Mouse (Mus musculus) intestine, embryonic 15.5 days (tissue): ENCODE results near the gene Notum. TPM values are rescaled to one million over a fixed set of nuclear protein-coding genes. Genes with fewer than 3 reads are reported as not detected.

Experiments
- ATAC-seq: fragments of 200-750 bp; cut with Nextera tagmentation; 2 replicates; pipeline ENCODE4 v1.8.0; 2017; ENCODE audit warnings: moderate TSS enrichment, moderate library complexity
- H3K27ac ChIP-seq: fragments of 300-500 bp; sonication (generic); 2 replicates; pipeline ENCODE4 v1.5.1; 2015; ENCODE audit warnings: mild to moderate bottlenecking, inconsistent platforms
- H3K27me3 ChIP-seq: fragments of 300-500 bp; sonication (generic); replicated peaks from 2 replicates; pipeline ENCODE4 v1.6.1; 2015; ENCODE audit warnings: inconsistent platforms
- H3K36me3 ChIP-seq: fragments of 300-500 bp; sonication (generic); 2 replicates; pipeline ENCODE4 v1.6.1; 2015; ENCODE audit warnings: inconsistent platforms
- H3K4me1 ChIP-seq: fragments of 300-500 bp; sonication (generic); replicated peaks from 2 replicates; pipeline ENCODE4 v1.6.1; 2015; ENCODE audit warnings: inconsistent platforms
- H3K4me2 ChIP-seq: fragments of 300-500 bp; sonication (generic); replicated peaks from 2 replicates; pipeline ENCODE4 v1.6.1; 2015; ENCODE audit warnings: mild to moderate bottlenecking, inconsistent platforms
- H3K4me3 ChIP-seq: fragments of 300-500 bp; sonication (generic); replicated peaks from 2 replicates; pipeline ENCODE4 v1.5.1; 2015; ENCODE audit warnings: inconsistent platforms
- H3K9ac ChIP-seq: fragments of 300-500 bp; sonication (generic); 2 replicates; pipeline ENCODE4 v1.6.1; 2015; ENCODE audit warnings: inconsistent platforms
- H3K9me3 ChIP-seq: fragments of 300-500 bp; sonication (generic); 2 replicates; pipeline ENCODE4 v1.6.1; 2016; ENCODE audit warnings: inconsistent platforms
- WGBS: fragments of 180-500 bp; shearing (Covaris S2); methylation state at CpG from one replicate; pipeline ENCODE4 v1.1.7; 2015; 5-methylcytosine and 5-hydroxymethylcytosine counted together
- polyA plus RNA-seq: library from polyadenylated mRNA; unstranded; fragments of >200 nt; fragmentation: Nextera tagmentation; extraction: Ambion mirVana; gene quantifications from 2 replicates; pipeline ENCODE4 v1.2.1, GENCODE M21; 2015

Notum gene
- polyA plus RNA-seq, 1 experiment from 2014 or later, result 1.6 TPM

GRCm38 (mm10) chr11:120622805-120623204 lies 38.2 kb downstream of the Notum start:
- H3K27me3 ChIP-seq, result no peaks in the 10 kb centered on the region
- peaks cover 20% of the 10 kb centered on the region for H3K36me3 ChIP-seq
- H3K4me1 ChIP-seq, result peaks cover 16% of the 10 kb centered on the region
- no peak overlapping the region for H3K27ac ChIP-seq
- no peak overlapping the region for H3K4me2 ChIP-seq
- WGBS, result 89% methylated on average over 6 of the region's 6 CpGs
- H3K9ac ChIP-seq, result no peak overlapping the region
- H3K4me3 ChIP-seq, result no peak overlapping the region
- no peaks in the 10 kb centered on the region for H3K9me3 ChIP-seq
- ATAC-seq, result no peak

- Histone ChIP-seq H3K27ac (no peak overlapping the region), H3K4me1 (peaks cover 18% of the 10 kb centered on the region), H3K9me3 (no peaks in the 10 kb centered on the region), H3K4me2 (no peak overlapping the region), H3K27me3 (no peaks in the 10 kb centered on the region), H3K4me3 (no peak overlapping the region), H3K9ac (no peak overlapping the region), H3K36me3 (peaks cover 16% of the 10 kb centered on the region)
- WGBS, result 94% methylated on average over 14 of the region's 14 CpGs
- ATAC-seq, result no peak
These were observed 40.8 kb downstream of the Notum start for GRCm38 (mm10) chr11:120620195-120620594.

- ATAC-seq, result no peak
- Histone ChIP-seq H3K4me1 (peaks cover 14% of the 10 kb centered on the region), H3K36me3 (peaks cover 17% of the 10 kb centered on the region), H3K27me3 (no peaks in the 10 kb centered on the region), H3K4me2 (no peak overlapping the region), H3K9me3 (no peaks in the 10 kb centered on the region), H3K9ac (no peak overlapping the region), H3K27ac (peak overlapping the region; percentile 66; the same call in 1 of the 2 replicates), H3K4me3 (no peak overlapping the region)
- WGBS, result 90% methylated on average over 25 of the region's 25 CpGs
These were observed 42.1 kb downstream of the Notum start for GRCm38 (mm10) chr11:120618619-120619535.

- peaks cover 29% of the 10 kb centered on the region for H3K36me3 ChIP-seq
- H3K27me3 ChIP-seq, result no peaks in the 10 kb centered on the region
These were observed 43.4 kb downstream of the Notum start, which contains the start of gene Pcyt2 for GRCm38 (mm10) chr11:120617519-120618112. Pcyt2 (minus strand) TSS chr11:120617936.

GRCm38 (mm10) chr11:120616617-120617294 lies 44.2 kb downstream of the Notum start:
- 34% methylated on average over 4 of the region's 4 CpGs for WGBS
- peaks cover 37% of the 10 kb centered on the region for H3K36me3 ChIP-seq
- H3K9me3 ChIP-seq, result no peaks in the 10 kb centered on the region
- peak overlapping the region; percentile 74 for H3K4me2 ChIP-seq
- H3K27me3 ChIP-seq, result no peaks in the 10 kb centered on the region
- H3K4me1 ChIP-seq, result peaks cover 11% of the 10 kb centered on the region
- peak overlapping the region; percentile 79 for H3K9ac ChIP-seq
- peak overlapping the region; percentile 82 for H3K4me3 ChIP-seq
- peak; percentile 18 for ATAC-seq
- H3K27ac ChIP-seq, result peak overlapping the region; percentile 87

More at GRCm38 (mm10) chr11:120617519-120618112, 43.4 kb downstream of the Notum start, which contains the start of gene Pcyt2:
- under 1% methylated on average over 56 of the region's 56 CpGs for WGBS
- H3K9me3 ChIP-seq, result no peaks in the 10 kb centered on the region
- peak within 1 kb of the TSS; percentile 74 for H3K4me2 ChIP-seq
- peak within 1 kb of the TSS; percentile 82 for H3K4me3 ChIP-seq
- peak; percentile 97 for ATAC-seq
- peaks cover 11% of the 10 kb centered on the region for H3K4me1 ChIP-seq
- peak within 1 kb of the TSS; percentile 87 for H3K27ac ChIP-seq
- peak within 1 kb of the TSS; percentile 79 for H3K9ac ChIP-seq

- peaks cover 45% of the 10 kb centered on the region for H3K36me3 ChIP-seq
- H3K4me2 ChIP-seq, result peak overlapping the region; percentile 74
These were observed 45.3 kb downstream of the Notum start for GRCm38 (mm10) chr11:120615606-120616203.

GRCm38 (mm10) chr11:120615167-120615566 lies 45.8 kb downstream of the Notum start:
- Histone ChIP-seq H3K4me1 (peaks cover 11% of the 10 kb centered on the region), H3K36me3 (peaks cover 40% of the 10 kb centered on the region), H3K9ac (0 out of 2 replicates have a peak overlapping the region, but pooled peaks have one; percentile 39), H3K27ac (no peak overlapping the region), H3K4me2 (peak overlapping the region; percentile 74; the same call in 1 of the 2 replicates), H3K4me3 (no peak overlapping the region), H3K9me3 (no peaks in the 10 kb centered on the region), H3K27me3 (no peaks in the 10 kb centered on the region)
- no peak for ATAC-seq
- 93% methylated on average over 6 of the region's 6 CpGs for WGBS

More at GRCm38 (mm10) chr11:120615606-120616203, 45.3 kb downstream of the Notum start:
- no peak overlapping the region for H3K27ac ChIP-seq
- H3K27me3 ChIP-seq, result no peaks in the 10 kb centered on the region
- ATAC-seq, result no peak
- H3K4me1 ChIP-seq, result peaks cover 11% of the 10 kb centered on the region
- 91% methylated on average over 11 of the region's 11 CpGs for WGBS
- peak overlapping the region; percentile 12; the same call in 1 of the 2 replicates for H3K4me3 ChIP-seq
- peak overlapping the region; percentile 39; the same call in 1 of the 2 replicates for H3K9ac ChIP-seq
- no peaks in the 10 kb centered on the region for H3K9me3 ChIP-seq

- no peak overlapping the region for H3K4me3 ChIP-seq
These were observed 47.0 kb downstream of the Notum start for GRCm38 (mm10) chr11:120613976-120614375.

GRCm38 (mm10) chr11:120613481-120613972 lies 47.4 kb downstream of the Notum start:
- ATAC-seq, result no peak
- H3K9ac ChIP-seq, result no peak overlapping the region
- H3K4me3 ChIP-seq, result no peak overlapping the region
- no peak overlapping the region for H3K27ac ChIP-seq
- peaks cover 20% of the 10 kb centered on the region for H3K4me1 ChIP-seq
- H3K36me3 ChIP-seq, result peaks cover 30% of the 10 kb centered on the region
- H3K9me3 ChIP-seq, result no peaks in the 10 kb centered on the region
- no peaks in the 10 kb centered on the region for H3K27me3 ChIP-seq
- WGBS, result 88% methylated on average over 10 of the region's 10 CpGs
- no peak overlapping the region for H3K4me2 ChIP-seq

More at GRCm38 (mm10) chr11:120613976-120614375, 47.0 kb downstream of the Notum start:
- 85% methylated on average over 8 of the region's 8 CpGs for WGBS
- no peak for ATAC-seq
- H3K9me3 ChIP-seq, result no peaks in the 10 kb centered on the region
- H3K27me3 ChIP-seq, result no peaks in the 10 kb centered on the region
- H3K27ac ChIP-seq, result no peak overlapping the region
- H3K4me2 ChIP-seq, result no peak overlapping the region
- no peak overlapping the region for H3K9ac ChIP-seq
- peaks cover 16% of the 10 kb centered on the region for H3K4me1 ChIP-seq
- H3K36me3 ChIP-seq, result peaks cover 35% of the 10 kb centered on the region

GRCm38 (mm10) chr11:120612763-120613162 lies 48.2 kb downstream of the Notum start:
- peaks cover 29% of the 10 kb centered on the region for H3K36me3 ChIP-seq
- no peaks in the 10 kb centered on the region for H3K27me3 ChIP-seq
- no peak overlapping the region for H3K4me3 ChIP-seq
- no peak overlapping the region for H3K27ac ChIP-seq
- WGBS, result 50% methylated on average over 6 of the region's 6 CpGs
- no peaks in the 10 kb centered on the region for H3K9me3 ChIP-seq
- peaks cover 28% of the 10 kb centered on the region for H3K4me1 ChIP-seq
- ATAC-seq, result no peak
- no peak overlapping the region for H3K9ac ChIP-seq
- no peak overlapping the region for H3K4me2 ChIP-seq

- no peak overlapping the region for H3K4me3 ChIP-seq
- H3K27ac ChIP-seq, result no peak overlapping the region
- peaks cover 29% of the 10 kb centered on the region for H3K36me3 ChIP-seq
- ATAC-seq, result no peak
- H3K27me3 ChIP-seq, result no peaks in the 10 kb centered on the region
- H3K9ac ChIP-seq, result no peak overlapping the region
- H3K4me1 ChIP-seq, result peaks cover 24% of the 10 kb centered on the region
- no peak overlapping the region for H3K4me2 ChIP-seq
- no peaks in the 10 kb centered on the region for H3K9me3 ChIP-seq
- WGBS, result 80% methylated on average over 9 of the region's 9 CpGs
These were observed 50.4 kb downstream of the Notum start for GRCm38 (mm10) chr11:120610477-120611046.
